Mouse (Mus musculus) embryonic stem cell, embryonic (primary cell): ENCODE measurements around the gene Serpinb8.

Experiments
- CTCF ChIA-PET, 4 experiments: fragments of 300-600 bp in 2 of 4; fragments of 350-600 bp in 2 of 4; sonication (Branson Sonifier 250); formaldehyde crosslinking; loops; one replicate each; lab custom pipeline; 2022; ENCODE audit warnings: inconsistent platforms in 2 of 4; lab: Charles Lee
- POLR2A ChIA-PET, 4 experiments: fragments of 300-600 bp in 2 of 4; fragments of 350-600 bp in 2 of 4; sonication (Branson Sonifier 250); formaldehyde crosslinking; loops; one replicate each; lab custom pipeline; 2022; ENCODE audit warnings: antibody characterized with exemption in 4 of 4, inconsistent platforms in 1 of 4; lab: Charles Lee

Gene Serpinb8

DNA sequence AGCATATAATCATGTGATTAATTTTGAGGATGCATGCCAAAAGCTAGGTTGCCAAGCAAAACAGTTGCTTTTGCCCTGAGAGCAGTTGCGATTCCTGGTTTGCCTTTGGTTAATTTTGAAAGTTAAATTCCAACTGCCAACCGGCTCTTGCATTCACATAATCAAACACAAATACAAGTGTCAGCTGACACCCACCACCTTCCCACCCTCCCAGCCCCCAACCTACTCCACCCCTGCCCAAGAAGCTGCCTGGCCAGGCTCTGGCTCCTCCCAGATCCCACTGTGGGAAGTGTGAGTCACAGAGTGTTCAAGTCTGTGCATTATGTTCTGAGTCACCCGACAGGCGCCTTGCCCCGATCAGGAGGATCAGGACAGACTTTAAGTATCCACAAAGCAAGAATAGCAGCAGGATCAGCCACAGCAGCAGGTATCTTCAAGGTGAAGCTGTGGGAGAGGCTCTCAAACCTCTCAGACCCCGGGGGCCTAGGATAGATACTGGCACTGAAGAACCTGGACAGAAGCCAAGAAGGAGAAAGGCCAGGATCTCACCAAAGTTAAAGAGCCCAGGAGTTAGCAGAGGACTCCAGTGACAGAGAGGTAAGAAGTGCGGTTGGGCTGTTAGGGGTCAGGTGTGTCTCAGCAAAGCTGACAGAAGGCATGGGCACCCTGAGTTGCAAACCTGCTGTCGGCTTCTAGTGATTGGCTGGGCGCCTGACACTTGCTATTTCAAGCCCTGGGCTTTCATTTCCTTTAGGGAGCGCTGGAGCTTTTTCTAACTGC lies at the start of gene Serpinb8:
Gene Serpinb8 (plus strand): TSS at position 316 of the 780 bp plus-strand sequence.
- ChIA-PET POLR2A (no interaction called here), CTCF (no interaction called here)

DNA sequence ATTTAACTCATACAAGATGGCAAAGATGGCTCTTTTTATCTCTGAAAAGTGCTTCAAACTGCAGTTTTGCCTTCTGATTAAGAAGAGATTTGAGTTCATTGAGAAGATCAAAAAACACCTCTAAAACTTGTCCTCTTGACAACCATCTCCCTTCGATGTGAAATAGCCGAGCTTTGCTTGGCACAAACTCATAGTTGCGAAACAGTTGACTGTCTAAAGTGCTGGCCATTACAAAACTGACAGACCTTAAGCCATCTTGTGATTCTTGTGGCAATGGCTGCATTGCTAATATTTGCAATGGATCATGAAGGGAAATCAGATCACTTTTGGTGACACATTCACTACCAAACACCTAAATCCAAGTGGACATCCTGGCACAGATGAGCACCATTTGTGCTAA lies 30.3 kb upstream of the Serpinb8 start:
- CTCF ChIA-PET: no interaction called here
- POLR2A ChIA-PET: no interaction called here

DNA sequence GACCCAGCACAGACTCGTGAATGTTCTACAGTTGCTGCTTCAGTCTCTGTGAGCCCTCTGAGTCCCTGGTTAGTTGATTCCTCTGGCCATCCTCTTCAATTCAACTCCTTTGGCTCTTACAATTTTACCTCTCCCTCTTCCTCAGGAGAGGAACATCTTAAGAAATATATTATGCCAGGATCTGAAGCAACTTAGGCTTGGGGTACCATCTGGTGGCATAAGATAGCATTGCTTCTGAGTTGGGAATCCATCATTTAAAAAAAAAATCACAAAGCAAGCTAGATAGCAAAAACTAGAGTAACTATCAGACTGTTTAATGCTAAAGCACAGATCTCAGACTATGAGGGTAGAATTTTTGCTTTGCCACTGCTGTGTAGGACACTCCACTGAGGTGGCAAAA lies 27.7 kb upstream of the Serpinb8 start:
- POLR2A ChIA-PET: no interaction called here
- CTCF ChIA-PET: no interaction called here

DNA sequence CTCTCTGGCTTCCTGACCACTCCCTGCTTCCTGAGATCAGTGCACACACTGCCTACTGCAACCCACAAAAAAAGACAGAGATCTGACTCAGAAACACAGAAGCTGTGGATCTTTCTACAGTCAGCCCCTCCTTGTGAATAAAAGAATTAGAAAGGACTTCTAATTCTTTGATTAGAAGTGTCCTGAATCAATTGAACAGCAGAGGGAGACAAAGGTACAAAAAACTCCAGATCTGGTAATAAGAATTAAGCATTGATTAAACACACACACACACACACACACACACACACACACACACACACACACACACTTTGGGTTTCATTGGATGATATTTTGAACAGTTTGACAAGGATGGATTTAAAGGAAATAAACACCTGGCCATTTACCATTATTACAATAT lies 24.2 kb upstream of the Serpinb8 start:
- CTCF ChIA-PET: interaction anchor here in 2 of 4 experiments (0.6 to 0.7 kb wide), 4 partner anchors 42 to 495 kb away, joined by 3 to 9 read pairs (median 4); no protein-coding TSS in a partner anchor
- POLR2A ChIA-PET: no interaction called here

DNA sequence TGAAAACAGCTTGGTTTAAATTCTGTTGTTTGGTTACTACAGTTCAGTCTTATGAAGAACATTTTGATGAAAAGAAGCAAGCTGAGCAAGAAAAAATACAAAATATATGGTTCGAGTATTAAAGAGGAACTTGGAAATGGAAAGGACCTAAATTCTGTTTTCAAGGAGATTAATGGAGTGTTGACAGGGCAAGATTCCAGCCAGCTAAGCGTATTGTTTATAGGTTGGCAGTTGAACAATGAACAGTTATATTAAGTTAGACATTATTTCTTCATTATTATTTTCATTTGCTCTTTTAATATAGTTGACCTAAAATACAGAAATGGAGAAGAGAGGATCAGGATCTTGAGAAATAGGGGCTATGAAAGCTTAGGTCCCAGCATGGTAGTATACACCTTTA lies 13.7 kb upstream of the Serpinb8 start:
- POLR2A ChIA-PET: no interaction called here
- CTCF ChIA-PET: no interaction called here

DNA sequence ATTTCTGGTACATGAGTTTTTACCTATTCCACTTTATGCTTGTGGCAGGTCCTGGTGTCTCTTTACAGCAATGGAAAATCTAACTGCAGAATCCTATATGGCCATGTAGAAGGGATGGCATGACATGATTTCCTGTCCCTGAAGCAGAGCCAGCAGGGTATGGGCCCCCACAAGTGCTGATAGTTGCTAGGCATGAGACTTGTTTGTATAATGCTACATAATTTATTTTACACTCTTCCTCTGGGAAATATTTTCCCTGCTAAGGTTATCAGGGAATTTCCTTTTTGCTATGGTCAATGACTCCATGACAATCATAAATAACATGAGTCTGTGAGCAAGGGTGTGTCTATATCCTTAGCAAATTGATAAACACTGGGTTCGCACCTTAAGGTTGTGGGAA lies 12.3 kb upstream of the Serpinb8 start:
- ChIA-PET CTCF (no interaction called here), POLR2A (no interaction called here)

DNA sequence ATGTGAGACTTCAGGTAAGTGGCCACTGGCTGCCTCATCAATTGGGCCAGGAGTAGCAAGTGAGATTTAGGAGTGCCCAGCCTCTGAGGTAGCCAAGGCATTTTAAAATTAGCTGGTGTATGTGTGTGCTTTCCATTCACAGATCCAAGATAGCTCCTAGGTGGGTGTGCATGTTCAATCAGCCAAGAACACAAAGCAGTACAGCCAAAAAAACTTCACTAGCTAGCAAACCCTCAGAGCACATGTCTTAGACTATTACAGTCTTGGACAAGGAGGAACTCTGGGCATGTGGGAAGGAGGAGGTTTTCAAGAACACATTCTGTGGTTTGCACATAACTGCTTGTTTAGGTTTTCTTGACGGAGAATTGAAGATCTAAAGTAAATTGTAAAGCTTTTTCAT lies 8.6 kb upstream of the Serpinb8 start:
- POLR2A ChIA-PET: no interaction called here
- CTCF ChIA-PET: no interaction called here

DNA sequence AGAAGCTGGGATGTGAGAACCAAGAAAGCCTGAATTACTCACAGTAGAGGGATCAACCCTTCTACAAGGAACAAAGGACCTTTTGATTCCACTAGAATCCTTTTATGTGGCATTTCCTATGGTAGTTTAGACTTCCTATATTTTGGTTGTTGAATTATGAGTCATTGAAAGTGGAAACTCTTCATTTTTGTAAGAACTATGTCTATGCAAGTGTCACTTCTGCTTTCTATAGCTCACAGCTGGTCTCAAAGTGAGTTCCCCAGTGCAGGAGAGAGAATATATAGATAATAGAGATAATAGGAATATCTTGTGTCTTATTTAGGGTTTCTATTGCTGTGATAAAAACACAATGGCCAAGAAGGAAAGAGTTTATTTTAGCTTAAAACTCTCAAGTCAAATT lies 6.9 kb upstream of the Serpinb8 start:
- POLR2A ChIA-PET: no interaction called here

DNA sequence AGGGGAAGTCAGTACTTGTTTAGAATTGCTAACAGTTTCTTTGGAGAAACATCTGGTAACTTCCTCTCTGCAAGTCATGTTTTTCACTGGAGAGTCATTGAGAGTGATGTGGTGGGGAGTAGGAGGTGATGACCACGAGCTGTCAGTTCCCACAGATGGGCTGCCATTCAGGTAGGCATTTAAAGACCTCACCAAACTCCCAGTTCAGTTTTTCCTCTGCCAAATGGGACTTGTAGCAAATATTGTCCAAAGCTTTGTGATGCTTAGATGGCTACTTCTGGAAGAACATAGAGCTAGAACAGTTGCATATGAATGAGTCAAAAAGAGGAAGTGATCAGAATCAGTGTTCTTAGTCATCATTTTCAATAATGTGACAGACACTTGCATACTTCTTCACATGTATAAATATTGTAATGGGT lies 5.8 kb upstream of the Serpinb8 start:
- CTCF ChIA-PET: interaction anchor here in 1 of 4 experiments (0.6 kb wide), 1 partner anchor 13 kb away, joined by 3 read pairs; no protein-coding TSS in a partner anchor
- POLR2A ChIA-PET: no interaction called here

More for the DNA sequence above, 6.9 kb upstream of the Serpinb8 start:
- CTCF ChIA-PET: no interaction called here

DNA sequence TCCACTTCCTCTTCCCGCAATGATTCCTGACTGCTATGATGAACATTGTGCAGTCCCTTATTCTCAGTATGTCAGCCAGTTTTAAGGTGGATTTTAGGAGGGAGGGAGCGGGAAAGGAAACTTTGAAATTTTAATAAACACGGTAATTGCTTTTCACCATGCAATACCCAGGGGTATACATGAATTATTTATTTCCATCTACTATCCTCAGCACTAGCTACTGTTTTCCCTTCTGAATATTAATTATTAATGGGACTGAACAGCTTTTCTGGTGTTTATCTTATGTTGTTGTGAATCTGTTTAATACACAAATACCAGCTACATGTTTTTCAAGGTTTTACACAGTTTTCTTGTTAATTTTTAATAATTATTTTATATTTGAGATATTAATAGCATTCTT lies 4.9 kb upstream of the Serpinb8 start:
- ChIA-PET POLR2A (no interaction called here), CTCF (interaction anchor here in 1 of 4 experiments (0.6 kb wide), 1 partner anchor 12 kb away, joined by 3 read pairs; no protein-coding TSS in a partner anchor)

DNA sequence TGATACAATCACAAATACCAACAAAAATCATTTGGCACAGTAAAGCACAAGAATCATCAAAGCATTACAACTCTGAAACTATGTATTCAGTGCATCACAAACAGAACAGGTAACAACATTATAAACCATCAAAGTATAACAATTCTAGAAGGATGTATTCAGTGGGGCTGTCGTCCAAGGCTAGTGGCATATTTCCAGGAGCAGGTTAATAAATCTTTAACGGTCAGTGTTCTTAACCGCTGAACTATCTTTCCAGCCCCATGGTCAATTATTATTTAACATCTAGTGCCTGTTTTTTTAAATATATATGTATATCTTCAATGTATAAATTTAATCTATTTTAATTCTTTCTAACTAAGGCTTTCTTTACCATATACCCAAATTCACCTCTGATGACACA lies 3.6 kb upstream of the Serpinb8 start:
- POLR2A ChIA-PET: interaction anchor here in 1 of 4 experiments (0.6 kb wide), 1 partner anchor 12 kb away, joined by 4 read pairs; no protein-coding TSS in a partner anchor
- CTCF ChIA-PET: no interaction called here

DNA sequence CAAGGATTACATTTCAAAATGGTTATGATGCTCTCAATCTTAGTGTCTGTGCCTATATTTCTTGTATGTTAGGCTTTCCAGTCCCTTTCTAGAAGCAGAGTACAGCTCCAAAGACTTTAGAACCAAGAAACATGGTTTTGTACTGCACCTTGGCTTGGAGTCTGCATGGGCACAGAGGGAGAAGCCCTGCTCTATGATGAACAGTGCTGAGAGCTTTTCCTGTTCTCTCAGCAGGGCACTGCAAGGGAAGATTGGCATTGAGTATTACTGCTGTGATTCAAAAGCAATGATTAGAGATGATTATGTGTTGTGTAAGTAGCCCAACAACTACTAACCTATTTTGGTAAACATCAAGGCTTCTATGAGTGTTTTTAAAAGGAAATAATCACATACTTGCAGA lies 1.6 kb upstream of the Serpinb8 start:
- CTCF ChIA-PET: no interaction called here
- POLR2A ChIA-PET: no interaction called here

DNA sequence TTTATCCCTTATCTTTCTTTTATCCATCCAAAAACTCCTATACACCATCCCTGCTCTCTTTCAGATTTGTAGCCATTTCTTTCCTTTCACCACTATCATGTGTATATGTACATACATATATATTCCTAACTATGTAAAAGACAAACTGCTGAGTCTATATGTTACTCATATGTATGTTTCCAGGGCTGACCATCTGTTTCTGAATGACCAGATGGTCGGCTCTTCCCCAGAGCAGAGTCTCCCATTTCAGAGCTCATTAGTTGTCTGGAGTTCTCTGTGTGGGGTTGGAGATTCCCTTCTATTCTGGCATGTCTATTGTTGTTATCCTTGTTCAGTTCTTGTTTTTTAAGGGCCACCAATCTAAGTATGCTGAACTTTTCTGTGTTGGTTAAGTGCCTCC lies 1.2 kb upstream of the Serpinb8 start:
- CTCF ChIA-PET: no interaction called here
- POLR2A ChIA-PET: no interaction called here

DNA sequence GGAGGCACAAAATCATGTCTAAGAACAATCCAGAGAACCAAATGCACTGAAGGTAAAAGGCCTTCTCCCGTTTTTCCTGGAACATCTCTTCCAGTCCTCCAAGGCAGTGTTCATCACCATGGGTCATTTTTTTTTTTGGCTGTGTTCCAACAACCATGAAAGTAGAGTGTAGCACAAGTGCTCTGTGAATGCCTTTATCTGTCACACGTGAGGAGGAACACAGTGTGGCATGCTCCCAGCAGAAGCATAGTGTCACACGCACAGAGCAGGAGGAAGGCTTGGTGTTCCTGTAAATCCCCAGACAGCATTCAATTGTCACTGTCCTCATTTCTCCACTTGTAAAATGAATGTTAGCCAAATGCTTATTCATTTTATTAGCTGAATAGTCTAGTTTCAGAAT lies 2.8 kb downstream of the Serpinb8 start:
- CTCF ChIA-PET: no interaction called here
- POLR2A ChIA-PET: no interaction called here

DNA sequence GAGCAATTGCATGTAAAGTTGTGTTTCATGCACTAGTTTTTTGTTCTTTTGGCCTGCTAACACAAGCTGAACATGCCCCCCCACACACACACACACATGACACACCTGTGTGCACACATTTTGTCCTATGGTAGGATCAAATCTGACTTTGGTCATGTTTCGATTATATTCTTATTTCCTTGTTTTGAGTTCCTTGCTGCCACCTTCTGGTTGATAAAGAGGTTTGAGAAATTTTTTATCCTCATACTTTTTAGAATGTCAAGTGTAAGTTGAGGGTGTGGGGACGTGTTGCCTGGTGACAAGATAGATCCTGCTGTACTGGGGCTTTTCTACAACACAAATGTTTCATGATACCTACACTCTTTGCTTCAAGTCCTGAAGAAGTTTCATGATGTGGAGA lies 3.7 kb downstream of the Serpinb8 start:
- POLR2A ChIA-PET: no interaction called here
- CTCF ChIA-PET: no interaction called here

DNA sequence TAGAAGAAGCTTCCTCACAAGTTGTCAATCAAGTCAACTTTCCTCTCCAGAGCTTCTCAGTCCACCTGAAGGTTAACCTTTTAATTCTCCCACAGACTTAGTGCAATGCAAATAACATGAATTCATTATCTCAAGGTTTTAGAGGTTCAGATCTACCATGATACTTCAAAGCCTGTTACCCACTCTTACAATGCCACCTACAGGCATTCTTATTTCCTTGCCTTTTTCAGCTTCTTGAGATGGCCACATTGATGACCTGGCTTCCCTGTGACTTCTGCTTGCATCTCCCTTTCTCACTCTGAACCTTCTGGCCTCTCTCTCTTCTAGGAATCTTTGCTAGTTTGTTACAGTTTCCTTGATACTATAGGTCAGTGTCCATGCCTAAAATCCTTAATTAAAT lies 7.1 kb downstream of the Serpinb8 start:
- ChIA-PET POLR2A (no interaction called here), CTCF (interaction anchor here in 1 of 4 experiments (0.6 kb wide), 1 partner anchor 12 kb away, joined by 3 read pairs; no protein-coding TSS in a partner anchor)

DNA sequence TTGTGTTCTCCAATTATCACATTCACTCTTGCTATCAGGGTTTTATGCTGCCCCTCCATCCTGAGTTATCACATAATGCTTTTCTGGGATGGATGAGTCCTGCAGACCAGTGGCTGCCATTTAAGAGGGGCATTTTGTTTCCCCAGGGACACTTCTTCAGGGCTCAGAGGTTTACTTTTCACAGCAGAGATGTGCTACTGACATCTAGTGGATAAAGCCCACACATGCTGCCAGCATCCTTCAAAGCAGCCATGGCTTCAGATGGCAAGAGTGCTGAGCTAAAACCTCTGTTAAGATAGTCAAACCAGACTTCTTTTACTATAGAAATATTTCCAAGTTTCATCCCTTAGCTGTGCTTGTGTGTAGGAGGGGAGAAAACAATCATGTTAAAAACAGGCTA lies 8.7 kb downstream of the Serpinb8 start:
- CTCF ChIA-PET: interaction anchor here in 1 of 4 experiments (0.6 kb wide), 2 partner anchors 9 to 418 kb away, joined by 3 read pairs; no protein-coding TSS in a partner anchor
- POLR2A ChIA-PET: no interaction called here

DNA sequence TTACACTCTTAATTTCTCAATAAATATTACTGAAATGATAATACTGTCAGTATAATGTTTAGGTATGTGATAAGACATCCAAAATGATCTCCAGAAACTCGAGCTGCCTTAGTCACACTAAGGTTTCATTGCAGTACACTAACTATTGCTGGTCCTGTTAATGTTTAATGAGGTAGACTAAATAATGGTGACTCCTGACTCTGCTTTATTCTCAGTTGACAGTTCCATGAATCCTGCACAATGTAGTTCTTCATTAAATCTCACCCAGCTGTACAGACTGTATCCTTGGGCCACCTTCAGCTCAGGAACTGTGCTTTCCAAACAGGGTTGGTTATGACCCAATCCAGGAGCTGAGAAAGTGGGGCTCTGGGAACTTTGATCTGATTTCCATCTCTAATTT lies 19.1 kb downstream of the Serpinb8 start:
- CTCF ChIA-PET: interaction anchor here in 1 of 4 experiments (0.5 kb wide), 1 partner anchor 1089 kb away, joined by 3 read pairs; no protein-coding TSS in a partner anchor
- POLR2A ChIA-PET: no interaction called here

DNA sequence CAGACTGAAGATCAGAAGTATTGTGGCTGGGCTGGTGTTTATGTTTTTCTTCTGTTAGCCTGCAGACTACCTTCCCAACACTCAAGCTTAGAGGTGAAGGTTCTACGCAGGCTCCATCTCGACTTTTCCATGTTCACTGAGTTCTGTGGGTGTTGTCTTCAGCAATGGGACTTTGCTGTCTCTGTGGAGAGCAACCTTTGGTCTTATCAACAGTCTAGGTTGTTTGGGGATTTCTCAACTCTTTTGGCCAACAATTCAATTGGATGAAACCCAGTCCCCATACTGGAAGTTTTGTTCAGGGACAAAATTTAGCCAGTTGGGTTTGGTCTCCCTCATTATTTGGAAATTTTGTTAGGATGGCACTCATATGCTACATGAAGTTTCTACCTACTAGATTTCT lies 24.3 kb downstream of the Serpinb8 start:
- ChIA-PET CTCF (no interaction called here), POLR2A (no interaction called here)

DNA sequence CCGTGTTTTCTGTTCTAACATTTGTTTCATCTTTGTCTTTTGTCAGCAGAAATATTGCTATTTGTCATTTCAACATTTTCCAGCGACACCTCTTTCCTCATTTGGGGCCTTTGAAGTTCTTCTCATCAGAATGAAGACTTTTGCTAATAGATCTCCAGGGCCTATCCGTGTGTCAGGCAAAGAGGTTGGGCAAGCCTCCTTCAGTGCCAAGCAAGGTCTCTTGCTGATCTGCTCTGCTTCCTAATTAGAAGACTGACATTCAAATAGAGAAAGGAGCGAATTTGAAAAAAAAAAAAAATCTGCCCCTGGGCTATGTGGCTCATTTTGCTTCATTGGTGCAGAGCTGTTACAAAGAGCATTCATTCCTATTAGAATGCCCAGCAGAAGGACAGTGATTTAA lies 32.2 kb downstream of the Serpinb8 start:
- ChIA-PET CTCF (no interaction called here), POLR2A (no interaction called here)

DNA sequence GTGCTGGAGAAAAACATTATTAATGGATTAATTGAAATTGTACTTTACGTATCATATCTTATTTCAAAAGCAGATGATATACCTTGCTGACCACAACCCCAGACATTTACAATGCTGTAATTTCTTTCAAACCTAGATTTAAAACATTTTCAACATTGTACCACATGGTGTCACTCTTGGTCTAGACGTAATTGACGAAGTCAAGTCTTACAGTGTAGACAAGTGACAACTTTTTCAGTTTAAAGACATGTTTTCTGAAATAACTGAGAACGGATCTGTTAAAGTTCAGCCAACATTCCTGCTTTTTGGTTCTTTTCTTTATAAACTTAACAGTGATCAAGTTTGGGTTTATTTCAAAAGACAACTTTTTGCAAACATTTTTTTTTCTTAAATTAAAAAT lies 46.1 kb downstream of the Serpinb8 start:
- POLR2A ChIA-PET: no interaction called here
- CTCF ChIA-PET: no interaction called here
